ENCODE assay signal across 11 mouse cellular contexts in genomic region chr9:56128331-56128730, GRCm38 (mm10). TPM values are rescaled to one million over a fixed set of nuclear protein-coding genes. Genes with fewer than 3 reads are reported as not detected.
DNase-seq lines count a peak whose midpoint lies in the region; ATAC-seq lines count a peak whose summit lies in the region.
"Had no signal": no experiment of that assay in that cellular context is flagged by ENCODE, and none has a peak within 500 bp of the region (broad histone marks: within the 10 kb centered on the region; RNA-seq: fewer than 3 reads in every experiment).

No protein-coding gene starts in this region.

- H3K36me3 ChIP-seq in heart, embryonic 11.5 days (ENCODE audit: control insufficient read depth, insufficient read depth, low read length), result peaks cover 8% of the 10 kb centered on the region

- H3K9me3 ChIP-seq in heart, embryonic 11.5 days (replicated peaks; ENCODE audit: control insufficient read depth, low read length), result no peaks in the 10 kb centered on the region
- H3K9me3 ChIP-seq: forebrain, embryonic 13.5 days had no signal

- peaks cover 37% of the 10 kb centered on the region for H3K4me1 ChIP-seq in heart, embryonic 11.5 days (ENCODE audit: control insufficient read depth, insufficient read depth, low read length)

- H3K4me3 ChIP-seq in heart, embryonic 11.5 days (ENCODE audit: low read depth, low read length), result no peak overlapping the region
- H3K4me3 ChIP-seq: forebrain, embryonic 13.5 days had no signal

- ATAC-seq in common myeloid progenitor, adult 5-6 weeks (replicated peaks; ENCODE audit: low read depth, poor library complexity, severe bottlenecking), result peak; percentile 69
- no peak for ATAC-seq in heart, embryonic 11.5 days (replicated peaks; ENCODE audit: insufficient number of reproducible peaks, low FRiP score, low TSS enrichment)
- ATAC-seq: forebrain, embryonic 13.5 days had no signal

- H3K27me3 ChIP-seq in heart, embryonic 11.5 days (ENCODE audit: control insufficient read depth, insufficient read depth, low read length), result no peaks in the 10 kb centered on the region
- H3K27me3 ChIP-seq: forebrain, embryonic 13.5 days had no signal

- no peak overlapping the region for H3K9ac ChIP-seq in heart, embryonic 11.5 days (ENCODE audit: low read depth, low read length)
- H3K9ac ChIP-seq: forebrain, embryonic 13.5 days; lung, embryonic 14.5 days had no signal

- WGBS in heart, embryonic 11.5 days (ENCODE audit: insufficient replicate concordance), result 86% methylated on average over 9 of the region's 9 CpGs

- DNase-seq in gastrocnemius, postnatal 25 days, result peak; percentile 42
- no peak for DNase-seq in gastrocnemius, postnatal 36 days
- DNase-seq in right cerebral cortex, adult 18-20 months, result peak; percentile 66
- no peak for DNase-seq in right cerebral cortex, postnatal 4 days
- no peak for DNase-seq in urinary bladder, adult 18-20 months (ENCODE audit: low spot score in 2 of 2)
- no peak for DNase-seq in thymus, postnatal 4 days
- DNase-seq: cerebellum, postnatal 25 days; lung, embryonic 14.5 days had no signal

- intact Hi-C loops in gastrocnemius, postnatal 36 days (cut with DNase I), result no loop called here

- H3K4me2 ChIP-seq in heart, embryonic 11.5 days, result no peak overlapping the region
- H3K4me2 ChIP-seq: forebrain, embryonic 13.5 days; lung, embryonic 14.5 days had no signal

- no peak overlapping the region for H3K27ac ChIP-seq in heart, embryonic 11.5 days (ENCODE audit: low read depth, low read length)
- H3K27ac ChIP-seq: forebrain, embryonic 13.5 days had no signal

RNA-seq across cellular contexts. Expression of gene Tspan3, which starts 36.9 kb away (rescaled TPM):
- total RNA-seq in gastrocnemius, postnatal 25 days (2021), result 100 to 1,000 TPM; 112 to 139 TPM
- total RNA-seq in gastrocnemius, postnatal 36 days (2021), result 100 to 1,000 TPM; 107 to 108 TPM
- 66.5 and 73.0 TPM in 2 replicates for total RNA-seq in common myeloid progenitor, adult 5-6 weeks (2017)
- 381 and 423 TPM in 2 replicates for polyA plus RNA-seq in heart, embryonic 11.5 days (2014; fragmentation: Nextera tagmentation; extraction: Ambion mirVana)

RNA-seq across cellular contexts. Expression of gene Pstpip1, which starts 38.6 kb away (rescaled TPM):
- total RNA-seq in gastrocnemius, postnatal 25 days (2021), result under 1 TPM; 0.67 to 0.96 TPM
- total RNA-seq in gastrocnemius, postnatal 36 days (2021), result under 1 TPM; 0.69 to 0.89 TPM
- 37.1 and 64.6 TPM in 2 replicates for total RNA-seq in common myeloid progenitor, adult 5-6 weeks (2017)
- polyA plus RNA-seq in heart, embryonic 11.5 days (2014; fragmentation: Nextera tagmentation; extraction: Ambion mirVana), result 0.27 and 0.39 TPM in 2 replicates

Comparison
In these comparisons a context has a peak if more than half of its experiments do, and no peak if none do; other contexts are left out.
1. DNase-seq: peak in gastrocnemius, postnatal 25 days (single experiment) and right cerebral cortex, adult 18-20 months (single experiment); none in gastrocnemius, postnatal 36 days (0 of 2), right cerebral cortex, postnatal 4 days (single experiment), urinary bladder, adult 18-20 months (0 of 2) and thymus, postnatal 4 days (single experiment).
2. RNA of gene Pstpip1, which starts 38.6 kb away (total RNA-seq): 37.1 to 64.6 TPM in common myeloid progenitor, adult 5-6 weeks; 0.67 to 0.96 TPM in gastrocnemius, postnatal 25 days and 0.69 to 0.89 TPM in gastrocnemius, postnatal 36 days; every median in the first group is over 10 times any median in the second.